Mouse (Mus musculus): ENCODE measurements around the gene Muc3.
A peak's percentile ranks its signal among the peaks of the same experiment; 100 is the strongest.

DNA sequence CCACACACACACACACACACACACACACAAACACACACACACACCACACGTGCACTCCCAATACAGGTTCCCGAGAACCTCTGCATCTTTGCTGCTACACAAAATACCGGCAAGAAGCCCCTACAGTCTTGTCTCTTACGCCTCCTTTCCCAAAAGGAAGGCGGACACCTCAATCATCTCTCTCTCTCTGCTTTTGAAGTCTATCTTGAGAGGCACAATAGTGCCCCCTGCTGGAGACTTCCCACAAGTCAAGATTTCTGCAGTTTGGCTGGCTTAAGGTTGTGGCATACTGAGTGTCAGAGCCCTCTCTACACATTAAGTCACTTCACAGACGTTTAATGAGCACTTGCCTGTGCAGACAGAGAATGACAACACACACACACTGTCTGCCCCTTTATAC is 42.1 kb downstream of the Muc3 start:
- TF ChIP-seq CTCF (IDR thresholded peaks at IDR 0.05; ENCODE audit: low read depth, low read length) (peak; percentile 56), GATA2 (IDR thresholded peaks at IDR 0.05; ENCODE audit: borderline replicate concordance, low read depth, low read length) (no peak), POLR2AphosphoS5 (IDR thresholded peaks at IDR 0.05; ENCODE audit: insufficient replicate concordance, low read depth, low read length) (no peak), TAL1 (conservative IDR thresholded peaks at IDR 0.05; ENCODE audit: low read depth, low read length) (no peak)

All from G1E (cell line).